Comparison of ENCODE assay signal across 19 mouse cellular contexts in the genomic region with DNA sequence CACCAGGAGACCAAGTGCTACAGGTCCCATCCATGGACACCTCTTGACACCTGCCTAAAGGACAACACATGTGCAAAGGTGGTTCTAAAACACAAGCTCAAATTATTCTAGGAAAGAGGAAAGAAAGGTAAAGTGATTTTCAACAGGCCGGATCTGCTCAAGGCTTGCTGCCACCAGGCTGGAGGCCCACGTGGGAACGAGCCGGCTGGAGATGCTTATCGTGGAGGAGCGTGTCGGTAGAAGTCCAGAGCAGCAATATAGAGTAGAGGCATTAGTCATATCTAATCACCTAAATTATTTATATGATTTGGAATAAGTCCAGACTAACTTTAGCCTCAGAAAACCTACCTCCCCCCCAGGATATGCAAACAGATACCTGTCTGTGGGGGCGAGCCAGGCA.
A peak's percentile ranks its signal among the peaks of the same experiment; 100 is the strongest.
DNase-seq lines count a peak whose midpoint lies in the region; ATAC-seq lines count a peak whose summit lies in the region.
"Had no signal": no experiment of that assay in that cellular context is flagged by ENCODE, and none has a peak within 500 bp of the region (broad histone marks: within the 10 kb centered on the region; RNA-seq: fewer than 3 reads in every experiment).

No protein-coding gene starts in this region.

- ATAC-seq in hindbrain, embryonic 16.5 days = no peak
- ATAC-seq in heart, embryonic 11.5 days (replicated peaks; ENCODE audit: insufficient number of reproducible peaks, low FRiP score, low TSS enrichment) = no peak
- no peak for ATAC-seq in heart, embryonic 12.5 days (ENCODE audit: insufficient number of reproducible peaks, low FRiP score)
- ATAC-seq: hindbrain, postnatal 0 days had no signal

- 83% methylated on average over 8 of the region's 8 CpGs for WGBS in hindbrain, embryonic 10.5 days
- WGBS in hindbrain, embryonic 16.5 days = 81% methylated on average over 8 of the region's 8 CpGs
- WGBS in macrophage (ENCODE audit: missing documents) = 46% methylated on average over 8 of the region's 8 CpGs
- 65% methylated on average over 8 of the region's 8 CpGs for WGBS in heart, embryonic 11.5 days (ENCODE audit: insufficient replicate concordance)
- 56% methylated on average over 8 of the region's 8 CpGs for WGBS in heart, embryonic 12.5 days

- DNase-seq in hindbrain, embryonic 10.5 days (ENCODE audit: low spot score) = no peak
- peak; percentile 26 for DNase-seq in urinary bladder, postnatal 25 days (ENCODE audit: low spot score)
- DNase-seq in urinary bladder, postnatal 10 days (ENCODE audit: low spot score) = no peak
- DNase-seq in layer of hippocampus, adult 18-20 months (ENCODE audit: low spot score in 2 of 2) = no peak
- DNase-seq: adrenal gland, adult 2 months; cerebellum, adult 11-12 months; cerebellum, postnatal 25 days; kidney, postnatal 10 days; midbrain, embryonic 14.5 days; retina, postnatal 1 day; thymus, adult 18-20 months had no signal

- no peak overlapping the region for H3K4me2 ChIP-seq in hindbrain, embryonic 16.5 days (ENCODE audit: low read length)
- H3K4me2 ChIP-seq in heart, embryonic 11.5 days = no peak overlapping the region
- no peak overlapping the region for H3K4me2 ChIP-seq in heart, embryonic 12.5 days
- H3K4me2 ChIP-seq: embryonic facial prominence, embryonic 15.5 days had no signal

- no peaks in the 10 kb centered on the region for H3K36me3 ChIP-seq in hindbrain, embryonic 10.5 days
- H3K36me3 ChIP-seq in hindbrain, embryonic 16.5 days (ENCODE audit: control insufficient read depth, insufficient read depth, low read length) = no peaks in the 10 kb centered on the region
- no peaks in the 10 kb centered on the region for H3K36me3 ChIP-seq in macrophage (ENCODE audit: inconsistent target)
- H3K36me3 ChIP-seq in heart, embryonic 11.5 days (ENCODE audit: control insufficient read depth, insufficient read depth, low read length) = no peaks in the 10 kb centered on the region
- no peaks in the 10 kb centered on the region for H3K36me3 ChIP-seq in heart, embryonic 12.5 days
- H3K36me3 ChIP-seq: embryonic facial prominence, embryonic 15.5 days had no signal

- no peak overlapping the region for H3K4me3 ChIP-seq in hindbrain, embryonic 10.5 days
- H3K4me3 ChIP-seq in hindbrain, embryonic 16.5 days (ENCODE audit: low read length) = no peak overlapping the region
- no peak overlapping the region for H3K4me3 ChIP-seq in macrophage (ENCODE audit: inconsistent target)
- no peak overlapping the region for H3K4me3 ChIP-seq in heart, embryonic 11.5 days (ENCODE audit: low read depth, low read length)
- H3K4me3 ChIP-seq in heart, embryonic 12.5 days = no peak overlapping the region
- H3K4me3 ChIP-seq: embryonic facial prominence, embryonic 15.5 days; myocyte had no signal

- H3K79me2 ChIP-seq in macrophage (ENCODE audit: inconsistent target) = peaks cover 12% of the 10 kb centered on the region; the same call in 1 of the 2 replicates

- H3K27ac ChIP-seq in hindbrain, embryonic 10.5 days = peak overlapping the region; percentile 40; the same call in 1 of the 2 replicates
- no peak overlapping the region for H3K27ac ChIP-seq in hindbrain, embryonic 16.5 days (ENCODE audit: low read depth, low read length)
- 0 out of 2 replicates have a peak overlapping the region, but pooled peaks have one; percentile 12 for H3K27ac ChIP-seq in macrophage
- no peak overlapping the region for H3K27ac ChIP-seq in heart, embryonic 11.5 days (ENCODE audit: low read depth, low read length)
- H3K27ac ChIP-seq in heart, embryonic 12.5 days (ENCODE audit: poor library complexity, severe bottlenecking) = no peak overlapping the region
- H3K27ac ChIP-seq: embryonic facial prominence, embryonic 15.5 days; hindbrain, postnatal 0 days had no signal

- no peaks in the 10 kb centered on the region for H3K9me3 ChIP-seq in hindbrain, embryonic 10.5 days
- H3K9me3 ChIP-seq in hindbrain, embryonic 16.5 days (ENCODE audit: control insufficient read depth, low read length) = no peaks in the 10 kb centered on the region
- no peaks in the 10 kb centered on the region for H3K9me3 ChIP-seq in heart, embryonic 11.5 days (replicated peaks; ENCODE audit: control insufficient read depth, low read length)
- no peaks in the 10 kb centered on the region for H3K9me3 ChIP-seq in heart, embryonic 12.5 days (replicated peaks)
- H3K9me3 ChIP-seq: embryonic facial prominence, embryonic 15.5 days had no signal

- H3K27me3 ChIP-seq in hindbrain, embryonic 10.5 days (ENCODE audit: insufficient read depth, poor library complexity, severe bottlenecking) = no peaks in the 10 kb centered on the region
- H3K27me3 ChIP-seq in hindbrain, embryonic 16.5 days (replicated peaks; ENCODE audit: control insufficient read depth, insufficient read depth, low read length) = no peaks in the 10 kb centered on the region
- no peaks in the 10 kb centered on the region for H3K27me3 ChIP-seq in heart, embryonic 11.5 days (ENCODE audit: control insufficient read depth, insufficient read depth, low read length)
- no peaks in the 10 kb centered on the region for H3K27me3 ChIP-seq in heart, embryonic 12.5 days (replicated peaks)
- H3K27me3 ChIP-seq: CH12.LX; embryonic facial prominence, embryonic 15.5 days had no signal

- H3K4me1 ChIP-seq in hindbrain, embryonic 10.5 days (replicated peaks) = peaks cover 87% of the 10 kb centered on the region
- peaks cover 6% of the 10 kb centered on the region for H3K4me1 ChIP-seq in hindbrain, embryonic 16.5 days (ENCODE audit: control insufficient read depth, insufficient read depth, low read depth, low read length)
- peaks cover 10% of the 10 kb centered on the region; the same call in 1 of the 2 replicates for H3K4me1 ChIP-seq in heart, embryonic 11.5 days (ENCODE audit: control insufficient read depth, insufficient read depth, low read length)
- peaks cover 27% of the 10 kb centered on the region for H3K4me1 ChIP-seq in heart, embryonic 12.5 days (replicated peaks)

- H3K9ac ChIP-seq in hindbrain, embryonic 16.5 days (ENCODE audit: low read depth, low read length) = no peak overlapping the region
- no peak overlapping the region for H3K9ac ChIP-seq in heart, embryonic 11.5 days (ENCODE audit: low read depth, low read length)
- H3K9ac ChIP-seq in heart, embryonic 12.5 days = no peak overlapping the region
- H3K9ac ChIP-seq: embryonic facial prominence, embryonic 15.5 days had no signal

Comparison
In these comparisons a context has a peak if more than half of its experiments do, and no peak if none do; other contexts are left out.
1. H3K27ac ChIP-seq: peak in hindbrain, embryonic 10.5 days (single experiment) and macrophage (single experiment); none in hindbrain, embryonic 16.5 days (single experiment), heart, embryonic 11.5 days (single experiment) and heart, embryonic 12.5 days (single experiment).